Mouse (Mus musculus): Measurements from ENCODE around the gene Wdr89. TPM values are rescaled to one million over a fixed set of nuclear protein-coding genes. Genes with fewer than 3 reads are reported as not detected.
A peak's percentile ranks its signal among the peaks of the same experiment; 100 is the strongest.

The Wdr89 gene
- polyA plus RNA-seq, 1 experiment = 1.2 TPM

DNA sequence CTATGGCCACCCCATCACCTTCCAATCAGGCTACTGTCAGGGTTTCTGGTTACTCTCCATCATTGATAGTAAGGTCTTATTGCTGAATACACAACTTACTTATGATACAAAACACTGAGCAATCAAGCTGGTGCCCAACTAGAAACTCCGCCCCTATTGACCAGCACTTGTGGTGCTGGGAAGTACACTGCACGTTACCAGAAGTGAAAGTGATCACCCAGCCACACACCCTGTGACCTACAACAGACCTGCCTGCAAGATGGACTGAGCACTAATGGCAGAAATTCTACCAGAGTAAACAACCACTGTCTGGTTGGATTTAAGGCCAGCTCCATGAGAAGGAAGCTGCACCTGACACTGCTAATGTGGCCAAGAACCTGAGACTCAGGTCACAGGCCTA, 31.0 kb downstream of the Wdr89 start:
- Histone ChIP-seq H3K36me3 (ENCODE audit: control insufficient read depth) (no peaks in the 10 kb centered on the region), H3K27me3 (ENCODE audit: control insufficient read depth) (no peaks in the 10 kb centered on the region), H3K4me1 (ENCODE audit: control insufficient read depth) (peaks cover 11% of the 10 kb centered on the region), H3K4me3 (replicated peaks) (no peak overlapping the region), H3K9me3 (ENCODE audit: control insufficient read depth, low read length) (no peaks in the 10 kb centered on the region)
- TF ChIP-seq GATA1 (IDR thresholded peaks at IDR 0.05; ENCODE audit: low read length) (no peak), TAL1 (IDR thresholded peaks at IDR 0.05; ENCODE audit: low read length) (no peak)

DNA sequence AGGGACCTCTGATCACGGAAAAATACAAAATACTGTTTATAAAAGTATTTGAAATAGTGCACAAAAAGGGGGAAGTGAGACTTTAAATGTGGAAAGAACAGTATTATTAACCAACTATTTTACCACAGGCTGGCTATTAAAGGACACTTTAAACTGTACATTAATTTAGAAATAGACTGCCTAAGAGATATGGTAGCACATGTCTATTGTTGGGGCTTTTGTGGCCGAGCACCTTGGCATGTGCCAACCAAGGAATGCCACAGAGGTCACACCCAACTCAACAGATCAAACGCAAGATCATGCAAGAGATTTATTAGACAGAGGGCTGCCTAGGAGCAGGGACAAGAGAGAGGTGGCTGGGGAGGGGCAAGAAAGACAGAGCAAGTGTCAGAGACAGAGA, 32.2 kb downstream of the Wdr89 start:
- TF ChIP-seq TAL1 (IDR thresholded peaks at IDR 0.05; ENCODE audit: low read length) (no peak), GATA1 (IDR thresholded peaks at IDR 0.05; ENCODE audit: low read length) (no peak)
- peaks cover 5% of the 10 kb centered on the region for H3K36me3 ChIP-seq (ENCODE audit: control insufficient read depth)

DNA sequence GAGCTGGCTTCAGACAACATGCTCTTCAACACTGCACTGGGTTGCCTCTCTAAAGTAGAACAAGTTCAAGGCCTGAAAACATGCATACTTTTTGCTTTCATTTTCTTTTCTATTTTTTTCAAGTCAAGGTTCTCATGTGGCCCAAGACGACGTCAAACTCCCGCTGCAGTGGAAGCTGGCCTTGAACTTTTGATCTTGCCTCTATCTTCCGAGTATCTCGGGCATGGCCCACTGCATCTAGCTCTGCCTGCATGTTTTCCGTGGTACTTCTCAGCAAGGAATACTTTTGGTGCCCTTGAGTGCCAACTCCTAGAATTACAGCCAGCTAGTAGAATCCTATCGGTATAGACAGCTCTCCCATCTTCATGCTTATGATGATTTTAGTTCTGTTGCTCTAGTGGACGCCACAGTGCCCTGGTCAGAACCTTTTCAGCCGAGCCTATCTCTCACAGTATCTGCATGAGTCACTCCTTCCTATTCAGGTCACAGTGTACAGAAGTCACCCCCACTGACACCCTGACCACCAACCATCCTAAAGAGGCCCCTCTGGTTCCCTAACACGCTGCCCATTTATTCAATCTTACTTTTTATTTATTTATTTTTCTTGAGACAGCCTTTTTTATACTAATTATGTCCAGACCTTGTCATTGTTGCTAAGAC, 33.4 kb downstream of the Wdr89 start:
- Histone ChIP-seq H3K4me1 (ENCODE audit: control insufficient read depth) (peaks cover 11% of the 10 kb centered on the region), H3K9me3 (ENCODE audit: control insufficient read depth, low read length) (no peaks in the 10 kb centered on the region), H3K36me3 (ENCODE audit: control insufficient read depth) (peaks cover 5% of the 10 kb centered on the region), H3K4me3 (replicated peaks) (no peak overlapping the region), H3K27me3 (ENCODE audit: control insufficient read depth) (no peaks in the 10 kb centered on the region)
- TF ChIP-seq TAL1 (IDR thresholded peaks at IDR 0.05; ENCODE audit: low read length) (no peak), GATA1 (IDR thresholded peaks at IDR 0.05; ENCODE audit: low read length) (no peak)

More for the DNA sequence above, 32.2 kb downstream of the Wdr89 start:
- Histone ChIP-seq H3K9me3 (ENCODE audit: control insufficient read depth, low read length) (no peaks in the 10 kb centered on the region), H3K27me3 (ENCODE audit: control insufficient read depth) (no peaks in the 10 kb centered on the region), H3K4me3 (replicated peaks) (no peak overlapping the region), H3K4me1 (ENCODE audit: control insufficient read depth) (peaks cover 11% of the 10 kb centered on the region)

DNA sequence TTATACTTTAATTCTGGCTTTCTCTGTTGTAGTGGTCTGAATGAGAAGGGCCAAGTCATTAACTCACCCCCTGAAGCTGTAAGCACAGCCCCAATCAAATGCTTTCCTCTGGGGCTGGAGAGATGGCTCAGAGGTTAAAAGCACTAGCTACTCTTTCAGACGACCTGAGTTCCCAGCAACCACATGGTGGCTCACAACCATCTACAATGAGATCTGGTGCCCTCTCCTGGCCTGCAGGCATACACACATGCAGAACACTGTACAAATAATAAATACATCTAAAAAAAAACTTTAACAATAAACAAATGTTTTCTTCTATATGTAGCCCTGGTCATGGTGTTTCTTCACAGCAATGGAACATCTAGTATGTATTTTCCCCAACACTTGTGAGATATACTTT, 39.7 kb downstream of the Wdr89 start:
- Histone ChIP-seq H3K4me3 (replicated peaks) (no peak overlapping the region), H3K27me3 (ENCODE audit: control insufficient read depth) (no peaks in the 10 kb centered on the region), H3K4me1 (ENCODE audit: control insufficient read depth) (no peaks in the 10 kb centered on the region; the same call in 1 of the 2 replicates), H3K36me3 (ENCODE audit: control insufficient read depth) (peaks cover 5% of the 10 kb centered on the region), H3K9me3 (ENCODE audit: control insufficient read depth, low read length) (peaks cover 4% of the 10 kb centered on the region; the same call in 1 of the 2 replicates)
- TF ChIP-seq TAL1 (IDR thresholded peaks at IDR 0.05; ENCODE audit: low read length) (no peak), GATA1 (IDR thresholded peaks at IDR 0.05; ENCODE audit: low read length) (no peak)

DNA sequence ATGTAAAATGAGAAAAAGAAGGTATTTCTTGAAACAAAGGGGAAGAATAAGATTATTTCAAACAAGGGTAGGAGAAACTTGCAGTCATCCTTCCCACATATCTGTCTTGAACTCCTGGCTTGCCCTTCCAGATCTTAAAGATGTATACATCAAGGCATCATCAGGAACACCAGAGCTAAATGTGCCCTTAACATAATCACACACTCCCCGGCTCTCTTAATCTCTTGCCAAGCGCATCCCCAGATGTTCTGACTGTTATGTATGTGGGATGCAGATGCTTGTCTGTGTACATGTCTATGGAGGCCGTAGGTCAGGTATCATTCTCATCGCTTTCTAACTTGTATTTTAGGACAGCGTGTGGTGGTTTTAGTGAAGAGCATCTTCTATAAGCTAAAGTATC, 46.0 kb downstream of the Wdr89 start:
- Histone ChIP-seq H3K9me3 (ENCODE audit: control insufficient read depth, low read length) (peaks cover 8% of the 10 kb centered on the region), H3K36me3 (ENCODE audit: control insufficient read depth) (no peaks in the 10 kb centered on the region), H3K4me1 (ENCODE audit: control insufficient read depth) (peaks cover 17% of the 10 kb centered on the region), H3K4me3 (replicated peaks) (no peak overlapping the region), H3K27me3 (ENCODE audit: control insufficient read depth) (no peaks in the 10 kb centered on the region)
- TF ChIP-seq GATA1 (IDR thresholded peaks at IDR 0.05; ENCODE audit: low read length) (no peak), TAL1 (IDR thresholded peaks at IDR 0.05; ENCODE audit: low read length) (no peak)

DNA sequence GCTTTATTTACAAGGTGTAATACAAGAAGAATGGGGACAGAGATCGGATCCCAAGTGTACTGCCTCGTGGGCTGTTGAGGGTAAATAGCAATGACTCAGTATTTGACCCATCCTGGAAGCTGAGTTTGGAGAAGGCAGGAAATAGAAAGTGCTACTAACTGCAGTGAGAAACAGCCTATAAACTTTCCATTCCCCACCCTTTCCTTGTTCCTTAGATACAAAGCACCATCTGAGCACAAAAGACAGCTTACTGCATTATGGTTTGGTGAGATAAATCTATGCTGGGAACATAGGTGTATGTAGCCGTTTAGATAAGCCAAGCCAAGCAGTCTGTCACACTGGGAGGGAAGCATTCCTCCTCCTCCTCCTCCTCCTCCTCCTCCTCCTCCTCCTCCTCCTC, 46.5 kb downstream of the Wdr89 start:
- no peaks in the 10 kb centered on the region; the same call in 1 of the 2 replicates for H3K27me3 ChIP-seq (ENCODE audit: control insufficient read depth)
- H3K9me3 ChIP-seq (ENCODE audit: control insufficient read depth, low read length) = peaks cover 8% of the 10 kb centered on the region
- no peak for TF ChIP-seq GATA1 (IDR thresholded peaks at IDR 0.05; ENCODE audit: low read length)
- no peak for TF ChIP-seq TAL1 (IDR thresholded peaks at IDR 0.05; ENCODE audit: low read length)
- no peaks in the 10 kb centered on the region for H3K36me3 ChIP-seq (ENCODE audit: control insufficient read depth)
- peaks cover 17% of the 10 kb centered on the region for H3K4me1 ChIP-seq (ENCODE audit: control insufficient read depth)
- no peak overlapping the region for H3K4me3 ChIP-seq (replicated peaks)

DNA sequence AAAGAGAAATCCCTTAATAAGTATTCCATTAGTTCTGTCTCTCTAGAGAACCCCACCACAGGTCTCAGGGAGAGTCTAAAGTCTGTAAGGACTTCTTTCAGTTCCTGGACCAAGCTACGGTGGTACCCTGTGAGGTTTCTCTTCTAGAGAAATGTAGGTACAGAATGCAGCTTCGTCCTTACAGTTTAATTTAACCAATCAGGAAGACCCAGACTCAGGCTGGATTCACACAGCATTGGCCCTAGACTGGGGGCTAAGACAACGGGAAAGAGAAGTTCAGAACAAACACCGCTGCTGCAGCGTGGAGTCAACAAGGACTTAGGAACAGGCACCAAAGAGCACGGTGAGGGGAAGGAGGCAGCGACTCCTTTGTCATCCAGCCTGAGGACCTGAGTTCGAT, 52.5 kb downstream of the Wdr89 start:
- no peak for TF ChIP-seq TAL1 (IDR thresholded peaks at IDR 0.05; ENCODE audit: low read length)
- TF ChIP-seq GATA1 (IDR thresholded peaks at IDR 0.05; ENCODE audit: low read length) = no peak

DNA sequence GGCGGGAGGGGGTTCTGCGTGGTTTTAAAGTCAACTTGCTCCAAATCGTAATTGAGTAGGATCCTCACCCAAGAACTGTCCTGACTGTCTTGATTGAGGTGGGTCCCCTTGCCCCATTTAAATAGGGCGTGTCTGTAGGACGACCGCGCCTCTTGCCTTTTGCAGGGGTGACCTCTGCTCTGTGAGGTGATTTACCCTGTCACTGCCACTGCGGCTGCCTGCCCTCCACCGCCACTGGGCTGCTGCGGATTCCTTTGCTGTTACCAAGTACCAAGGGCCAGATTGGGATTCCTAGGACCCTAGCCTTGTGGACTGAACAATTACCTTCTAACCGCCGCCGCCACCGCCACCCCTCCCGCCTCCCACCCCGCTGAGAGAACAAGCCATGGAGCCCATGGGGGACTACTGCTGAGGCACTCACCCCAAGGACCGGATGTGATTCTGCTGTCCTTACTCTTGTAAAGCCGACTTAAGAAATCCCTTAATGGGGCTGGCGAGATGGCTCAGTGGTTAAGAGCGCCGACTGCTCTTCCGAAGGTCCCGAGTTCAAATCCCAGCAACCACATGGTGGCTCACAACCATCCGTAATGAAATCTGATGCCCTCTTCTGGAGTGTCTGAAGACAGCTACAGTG, 53.1 kb downstream of the Wdr89 start:
- Histone ChIP-seq H3K4me1 (ENCODE audit: control insufficient read depth) (peaks cover 4% of the 10 kb centered on the region), H3K4me3 (replicated peaks) (peak overlapping the region; percentile 20), H3K9me3 (ENCODE audit: control insufficient read depth, low read length) (0 out of 2 replicates have a peak, but pooled peaks cover 2% of the 10 kb centered on the region), H3K36me3 (ENCODE audit: control insufficient read depth) (no peaks in the 10 kb centered on the region), H3K27me3 (ENCODE audit: control insufficient read depth) (peaks cover 26% of the 10 kb centered on the region)
- no peak for TF ChIP-seq GATA1 (IDR thresholded peaks at IDR 0.05; ENCODE audit: low read length)
- no peak for TF ChIP-seq TAL1 (IDR thresholded peaks at IDR 0.05; ENCODE audit: low read length)

More for the DNA sequence above, 52.5 kb downstream of the Wdr89 start:
- peaks cover 4% of the 10 kb centered on the region; the same call in 1 of the 2 replicates for H3K9me3 ChIP-seq (ENCODE audit: control insufficient read depth, low read length)
- no peak overlapping the region for H3K4me3 ChIP-seq (replicated peaks)
- H3K27me3 ChIP-seq (ENCODE audit: control insufficient read depth) = peaks cover 26% of the 10 kb centered on the region
- no peaks in the 10 kb centered on the region for H3K36me3 ChIP-seq (ENCODE audit: control insufficient read depth)
- peaks cover 5% of the 10 kb centered on the region for H3K4me1 ChIP-seq (ENCODE audit: control insufficient read depth)

DNA sequence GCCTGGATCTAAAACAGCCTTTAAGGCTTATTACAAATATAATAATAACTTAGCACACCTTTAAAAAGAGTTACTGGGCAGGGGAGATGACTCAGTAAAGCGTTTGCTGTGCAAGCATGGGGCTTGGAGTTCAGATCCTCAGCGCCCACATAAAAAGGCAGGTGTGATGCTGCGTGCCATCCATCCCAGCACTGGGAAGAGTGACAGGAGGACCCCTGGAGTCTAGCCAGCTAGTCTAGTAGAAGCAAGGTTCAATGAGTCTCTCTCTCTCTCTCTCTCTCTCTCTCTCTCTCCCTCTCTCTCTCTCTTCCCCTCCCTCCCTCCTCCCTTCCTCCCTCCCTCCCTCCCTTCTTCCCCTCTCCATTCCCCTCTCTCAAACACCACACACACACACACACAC, 53.8 kb downstream of the Wdr89 start:
- Histone ChIP-seq H3K9me3 (ENCODE audit: control insufficient read depth, low read length) (0 out of 2 replicates have a peak, but pooled peaks cover under 1% of the 10 kb centered on the region), H3K4me1 (ENCODE audit: control insufficient read depth) (peaks cover 4% of the 10 kb centered on the region), H3K36me3 (ENCODE audit: control insufficient read depth) (no peaks in the 10 kb centered on the region), H3K4me3 (replicated peaks) (no peak overlapping the region), H3K27me3 (ENCODE audit: control insufficient read depth) (peaks cover 26% of the 10 kb centered on the region)
- no peak for TF ChIP-seq TAL1 (IDR thresholded peaks at IDR 0.05; ENCODE audit: low read length)
- no peak for TF ChIP-seq GATA1 (IDR thresholded peaks at IDR 0.05; ENCODE audit: low read length)
